Mouse (Mus musculus) inflammation-experienced regulatory T-cells, adult 6 months (primary cell): ENCODE data around the gene Lrrc10. TPM values are rescaled to one million over a fixed set of nuclear protein-coding genes. Genes with fewer than 3 reads are reported as not detected.
"Not testable (repeated sequence)": the region's sequence is repeated elsewhere in the genome, so short reads cannot be mapped to it uniquely, and the experiment has no call there.

Source experiments
- ATAC-seq: one replicate; pipeline ENCODE4 v1.8.0; 2017
- polyA plus RNA-seq, 3 experiments: library from polyadenylated mRNA; unstranded; fragments of 100-300 nt; shearing (Covaris generic); gene quantifications; one replicate each; pipeline ENCODE4 v1.2.1; 2017

Lrrc10 gene
- not detected for polyA plus RNA-seq

DNA sequence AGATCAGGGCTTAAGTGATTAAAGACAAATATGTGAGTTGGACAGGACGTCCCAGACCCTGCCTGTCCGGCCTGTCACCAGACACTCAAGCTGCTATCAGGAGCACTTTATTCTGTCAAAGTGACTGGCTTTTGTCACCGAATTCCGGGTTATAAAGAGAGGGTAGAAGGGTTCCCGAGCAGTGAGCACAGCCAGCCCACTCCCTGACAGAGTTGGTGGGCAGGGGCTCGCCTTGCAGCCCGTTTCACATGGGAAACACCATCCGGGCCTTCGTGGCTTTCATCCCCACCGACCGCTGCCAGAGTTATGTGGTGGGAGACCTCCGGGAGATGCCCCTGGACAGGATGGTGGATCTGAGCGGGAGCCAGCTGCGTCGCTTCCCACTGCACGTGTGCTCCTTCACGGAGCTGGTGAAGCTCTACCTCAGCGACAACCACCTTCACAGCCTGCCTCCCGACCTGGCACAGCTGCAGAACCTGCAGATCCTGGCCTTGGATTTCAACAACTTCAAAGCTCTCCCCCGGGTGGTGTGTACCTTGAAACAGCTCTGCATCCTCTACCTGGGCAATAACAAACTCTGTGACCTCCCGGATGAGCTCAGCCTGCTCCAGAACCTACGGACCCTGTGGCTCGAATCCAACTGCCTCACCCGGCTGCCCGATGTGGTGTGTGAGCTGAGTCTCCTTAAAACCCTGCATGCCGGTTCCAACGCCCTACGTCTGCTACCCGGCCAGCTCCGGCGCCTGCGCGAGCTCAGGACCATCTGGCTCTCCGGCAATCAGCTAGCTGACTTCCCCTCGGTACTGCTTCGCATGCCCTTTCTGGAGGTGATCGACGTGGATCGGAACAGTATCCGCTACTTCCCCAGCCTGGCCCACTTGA, at the start of gene Lrrc10:
TSS of gene Lrrc10 (plus strand) at position 167 of the 882 bp plus-strand sequence.
- no peak for ATAC-seq

DNA sequence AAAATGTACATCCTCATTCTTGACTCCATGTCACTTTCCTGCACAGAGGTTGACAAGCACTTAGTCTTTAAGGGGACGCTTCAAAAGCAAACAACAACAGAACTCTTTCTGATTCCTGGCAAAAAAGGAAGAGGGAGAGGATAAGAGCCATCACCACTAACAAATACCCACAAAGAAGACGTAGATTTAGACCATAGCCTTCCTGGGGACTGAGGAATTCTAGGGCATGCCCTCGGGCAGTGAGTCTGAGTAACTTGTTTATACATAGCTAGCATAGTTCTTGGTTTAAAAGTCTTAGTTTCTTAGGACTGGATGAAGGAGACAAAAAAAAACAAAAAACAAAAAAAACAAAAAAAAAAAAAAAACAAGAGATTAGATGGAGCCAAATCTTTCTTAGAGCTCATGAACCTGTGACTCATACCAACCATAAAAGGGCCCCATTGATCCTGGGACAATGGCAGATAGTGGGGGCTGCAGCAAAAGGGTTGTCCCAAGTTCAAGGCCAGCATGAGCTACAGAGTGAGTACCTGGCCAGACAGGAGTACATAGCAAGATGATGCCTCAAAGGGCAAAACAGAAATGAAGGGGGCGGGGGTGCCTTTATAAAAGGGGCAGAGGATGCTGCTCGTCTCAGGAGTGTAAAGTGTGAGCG, 49.4 kb upstream of the Lrrc10 start:
- ATAC-seq: no peak

DNA sequence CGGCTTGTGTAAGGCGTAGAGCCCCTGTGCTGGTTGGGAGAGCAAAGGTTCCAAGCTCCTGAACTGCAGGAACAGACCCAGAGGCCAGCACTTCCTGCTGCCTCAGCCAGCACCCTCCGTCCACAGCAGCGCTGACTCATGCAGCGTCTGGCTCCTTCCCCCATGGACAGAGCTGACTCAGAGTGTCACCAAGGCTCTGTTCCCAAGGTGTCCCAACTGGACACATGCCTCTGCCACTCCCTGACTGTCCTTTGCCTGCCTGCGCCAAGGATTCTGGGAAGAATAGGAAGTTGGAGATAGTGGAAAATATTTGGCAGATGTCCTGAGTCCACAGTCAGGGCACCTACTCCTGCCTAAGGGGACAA, 48.9 kb upstream of the Lrrc10 start:
- ATAC-seq: no peak

DNA sequence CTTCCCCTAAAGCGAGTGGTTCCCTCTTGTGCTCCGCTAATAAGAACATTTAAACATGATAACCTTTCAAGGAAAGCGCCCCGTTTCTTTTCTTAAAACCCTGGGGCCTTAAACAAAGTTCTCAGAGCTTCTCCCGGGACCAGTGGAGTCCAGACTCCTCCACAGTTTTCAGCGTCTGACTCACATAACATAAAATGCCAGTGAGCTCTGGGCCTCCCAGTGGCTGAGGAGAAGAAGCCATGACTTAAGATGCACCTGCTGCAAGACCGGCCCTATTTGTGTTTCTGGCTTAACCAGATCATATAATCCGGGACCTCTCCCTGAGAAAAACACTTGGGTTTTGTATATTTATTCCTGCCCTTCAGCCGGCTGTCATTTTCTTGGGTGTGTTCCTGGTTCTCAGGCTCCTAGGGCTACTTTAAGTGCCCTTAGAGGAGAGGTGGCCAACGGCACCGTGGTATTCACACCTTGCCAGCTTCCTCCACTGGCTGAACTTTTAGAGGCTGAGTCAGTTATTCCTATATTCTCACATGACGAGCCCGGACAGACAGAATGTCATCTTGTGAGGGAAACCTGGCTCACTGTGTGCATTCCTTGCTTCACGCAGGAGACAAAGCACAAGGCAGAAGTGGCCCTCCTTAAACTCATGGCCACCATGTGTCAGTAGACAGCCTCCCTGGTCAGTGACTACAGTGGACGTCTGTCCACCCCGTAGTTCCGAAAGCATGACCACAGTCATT, 46.3 kb upstream of the Lrrc10 start:
- ATAC-seq: no peak

DNA sequence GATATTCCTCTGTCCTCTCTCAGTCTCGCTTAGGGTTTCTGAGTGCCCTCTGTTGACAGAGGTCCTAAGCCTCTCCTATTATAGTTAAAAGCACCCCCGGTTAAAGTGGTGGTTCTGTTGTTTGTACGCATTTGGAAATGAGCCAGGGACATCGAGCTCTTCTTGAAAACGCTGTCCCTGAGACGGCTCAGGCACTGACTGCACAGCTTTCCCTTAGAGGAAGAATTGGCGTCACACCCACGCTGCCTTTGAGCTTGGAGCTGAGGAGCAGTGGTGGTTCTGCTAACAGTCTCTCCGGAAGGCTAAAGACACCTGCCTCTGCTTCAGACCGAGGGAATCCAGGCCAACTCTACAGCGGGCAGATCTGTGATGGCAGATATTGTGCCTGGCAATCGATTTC, 44.2 kb upstream of the Lrrc10 start:
- no peak for ATAC-seq

DNA sequence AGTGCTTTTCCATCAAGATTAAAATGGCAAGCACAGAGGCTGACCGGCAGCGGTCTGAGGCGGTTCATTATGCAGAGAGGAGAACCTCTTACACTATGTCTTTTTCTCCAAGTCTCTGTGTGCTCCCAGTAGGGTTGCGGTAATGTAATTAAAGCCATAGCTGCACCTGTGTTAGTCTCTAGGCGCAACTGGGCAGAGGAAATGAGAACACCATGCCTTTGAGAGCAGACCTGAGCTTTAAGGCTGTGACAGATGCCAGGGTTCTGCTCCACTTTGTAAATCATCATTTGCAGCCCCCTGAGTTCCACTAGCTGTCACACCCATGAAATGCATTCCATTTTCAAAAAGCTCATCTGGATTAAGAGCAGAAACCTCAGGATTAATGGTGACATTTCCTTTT, 40.4 kb upstream of the Lrrc10 start:
- no peak for ATAC-seq

DNA sequence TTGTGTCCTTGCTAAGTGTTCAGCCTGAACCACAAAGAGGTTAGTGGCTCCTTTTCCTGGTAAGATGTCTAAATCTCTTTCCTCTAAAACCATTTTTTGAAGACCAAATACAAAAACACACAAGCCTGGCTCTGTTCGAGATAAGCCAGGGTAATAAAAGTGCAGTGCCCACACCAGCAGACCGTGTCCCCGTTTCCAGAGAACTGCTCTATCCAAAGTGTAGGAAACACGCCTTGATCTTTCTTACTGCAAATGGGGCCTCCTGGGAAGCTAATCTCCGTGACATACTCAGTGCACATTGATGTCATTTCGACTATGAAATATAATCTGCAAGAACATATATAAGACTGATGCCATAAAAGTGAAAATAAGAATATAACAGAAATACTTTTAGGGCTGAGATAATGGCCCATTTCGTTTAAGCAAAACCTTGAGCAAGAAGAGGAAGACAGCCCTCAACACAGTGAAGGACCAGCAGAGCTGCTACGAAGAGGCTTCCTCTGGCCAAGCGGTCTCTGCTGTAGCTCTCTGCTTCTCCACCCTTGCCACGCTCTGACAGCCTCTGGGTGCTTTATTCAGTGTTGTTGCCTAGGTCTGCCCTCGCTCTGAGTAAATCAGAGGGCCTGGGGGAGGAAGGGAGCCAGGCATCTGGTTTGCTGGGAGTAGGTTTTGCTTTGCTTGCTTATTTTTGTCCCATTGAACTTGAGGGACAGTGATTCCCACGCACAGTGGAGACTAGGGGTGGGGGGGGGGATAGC, 39.3 kb upstream of the Lrrc10 start:
- no peak for ATAC-seq

DNA sequence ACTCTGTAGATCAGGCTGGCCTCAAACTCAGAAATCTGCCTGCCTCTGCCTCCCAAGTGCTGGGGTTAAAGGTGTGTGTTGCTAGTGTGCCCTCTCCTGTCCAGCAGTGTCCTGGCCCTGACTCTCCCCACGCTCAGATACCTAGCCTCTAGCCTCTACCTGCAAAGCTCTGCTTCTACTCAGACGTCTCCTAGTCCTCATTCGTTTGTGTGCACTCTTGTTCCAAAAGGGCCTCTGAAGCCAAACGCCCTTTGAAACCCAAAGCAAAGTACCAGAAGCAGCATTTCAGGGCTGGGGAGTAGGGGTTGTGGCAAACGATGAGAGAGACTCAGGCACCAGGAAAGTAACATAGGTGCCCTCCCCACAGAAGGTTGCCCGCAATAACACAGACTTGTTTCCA, 35.5 kb upstream of the Lrrc10 start:
- no peak for ATAC-seq

DNA sequence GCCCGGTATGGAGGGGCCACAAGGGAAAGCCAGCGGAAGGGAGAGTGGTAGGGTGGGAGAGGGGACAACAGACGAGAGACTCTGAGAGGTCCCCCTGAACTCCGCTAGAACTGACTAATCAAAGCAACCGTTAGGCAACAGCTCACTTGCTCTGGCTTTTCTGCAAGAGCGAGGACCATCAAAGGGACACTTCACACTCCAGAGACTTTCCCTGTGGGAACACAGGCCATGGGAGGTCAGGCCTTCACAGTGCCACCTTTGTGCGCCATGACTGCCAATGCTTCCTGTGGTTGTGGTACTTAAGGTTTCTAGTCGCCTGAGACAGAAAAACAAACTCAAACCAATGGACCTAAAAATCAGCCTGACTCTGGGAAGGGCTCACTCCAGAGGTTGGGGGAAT, 34.1 kb upstream of the Lrrc10 start:
- no peak for ATAC-seq

DNA sequence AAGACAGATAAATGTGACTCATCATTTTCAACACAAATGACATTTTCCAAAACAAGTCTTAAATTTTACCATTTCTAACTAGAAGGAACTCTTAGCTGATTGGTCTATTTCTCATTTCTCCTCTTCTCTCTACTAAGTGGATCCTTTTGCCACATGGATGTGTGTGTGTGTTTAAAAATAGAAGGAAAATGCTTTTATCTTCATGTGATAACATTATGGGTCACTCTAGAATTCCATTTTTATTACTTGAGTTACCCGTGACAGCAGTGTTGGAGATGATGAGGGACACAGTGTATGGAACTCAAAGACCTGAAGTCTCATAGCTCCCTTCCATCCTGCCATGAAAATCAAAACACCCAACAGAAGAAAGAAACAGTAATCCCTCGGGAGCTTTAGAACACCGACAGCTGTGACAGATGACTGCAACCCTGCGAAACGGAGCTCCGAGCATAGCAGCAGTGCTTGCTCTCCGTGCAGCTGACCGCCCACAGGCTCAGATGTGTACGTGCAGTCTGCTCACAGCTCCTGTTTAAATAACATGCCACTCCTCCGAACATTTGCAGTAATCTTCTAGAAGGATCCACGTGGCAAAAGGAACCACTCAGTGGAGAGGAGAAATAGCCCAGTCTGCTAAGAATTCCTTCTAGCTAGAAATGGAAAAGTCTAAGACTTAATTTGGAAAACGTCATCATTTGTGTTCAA, 31.3 kb upstream of the Lrrc10 start:
- no peak for ATAC-seq

DNA sequence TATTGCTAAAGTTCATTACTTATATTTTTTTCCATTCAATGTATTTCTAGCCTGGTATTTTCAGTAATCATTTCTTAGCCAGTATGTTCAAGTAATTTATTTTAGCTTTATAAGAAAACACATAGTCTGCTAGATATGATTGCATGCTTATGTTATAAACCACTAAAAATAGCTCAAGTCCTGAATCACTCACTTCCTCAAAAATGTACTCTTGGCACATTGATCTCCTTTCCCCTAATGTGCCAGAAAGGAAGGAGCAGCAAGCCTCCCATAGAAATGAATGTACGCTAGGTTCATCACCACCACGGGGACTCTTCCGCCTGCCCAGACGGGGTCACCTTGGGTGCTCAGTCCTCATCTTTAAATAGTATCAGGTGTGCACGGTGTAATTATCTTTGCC, 30.6 kb upstream of the Lrrc10 start:
- no peak for ATAC-seq

DNA sequence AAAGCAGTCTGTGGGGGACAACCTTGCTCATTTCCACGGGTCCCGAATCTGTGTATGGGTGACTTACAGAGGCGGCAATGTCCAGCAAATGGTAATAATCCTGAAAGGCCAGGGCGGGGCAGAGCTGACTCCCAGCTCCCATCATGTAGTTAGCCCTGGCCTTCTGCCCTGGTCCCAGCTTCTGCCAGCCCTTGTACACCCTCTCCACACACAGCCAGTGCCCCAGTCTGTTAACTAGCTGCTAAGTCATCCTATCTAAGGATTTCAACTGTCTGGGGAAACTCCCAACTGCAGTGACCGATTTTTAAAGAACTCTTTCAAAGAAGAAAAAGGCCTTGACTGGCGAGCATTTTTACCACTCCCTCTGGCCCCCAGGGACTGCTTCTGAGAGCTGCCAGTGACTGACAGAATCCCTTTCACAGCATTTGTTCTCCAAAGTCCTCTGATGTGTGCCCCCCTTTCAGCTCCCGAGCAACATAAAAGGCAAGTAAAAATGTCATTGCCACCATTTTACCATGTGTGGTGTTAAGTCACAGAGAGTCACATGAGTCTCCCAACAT, 26.8 kb upstream of the Lrrc10 start:
- no peak for ATAC-seq

DNA sequence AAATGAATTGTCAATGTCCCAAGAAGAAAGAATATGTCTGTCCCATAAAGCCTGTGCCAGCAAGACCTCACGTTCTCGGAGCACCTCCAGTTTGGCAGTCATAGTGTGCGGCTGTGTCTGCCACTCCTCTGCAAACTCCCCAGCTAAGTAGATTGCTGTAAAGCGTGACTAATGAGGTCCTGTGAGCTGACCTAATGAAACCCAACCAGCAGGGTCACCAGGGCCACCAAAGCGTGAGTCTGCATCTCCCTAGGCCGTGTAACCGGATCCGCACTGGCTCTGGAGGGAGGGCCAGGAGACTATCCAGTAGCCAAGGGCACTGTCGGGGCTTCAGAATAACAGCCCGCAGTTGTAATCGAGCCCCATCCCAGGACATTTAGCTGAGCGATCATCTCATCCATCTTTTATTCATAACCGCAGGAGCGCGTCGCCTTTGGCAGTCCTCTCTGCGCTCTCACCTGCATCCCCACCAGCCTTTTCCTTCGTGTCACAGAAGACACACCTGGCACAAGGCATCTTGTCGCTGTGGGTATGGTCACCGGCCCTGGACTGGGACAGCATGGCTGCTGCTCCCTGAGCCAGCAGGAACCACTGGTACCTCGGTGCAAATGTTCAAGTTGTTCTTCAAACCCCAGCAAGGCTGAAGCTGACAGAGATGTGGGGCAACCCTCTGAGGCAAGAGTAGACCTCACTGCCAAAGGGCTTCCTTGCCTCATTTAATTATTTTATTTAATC, 24.0 kb upstream of the Lrrc10 start:
- ATAC-seq: no peak

DNA sequence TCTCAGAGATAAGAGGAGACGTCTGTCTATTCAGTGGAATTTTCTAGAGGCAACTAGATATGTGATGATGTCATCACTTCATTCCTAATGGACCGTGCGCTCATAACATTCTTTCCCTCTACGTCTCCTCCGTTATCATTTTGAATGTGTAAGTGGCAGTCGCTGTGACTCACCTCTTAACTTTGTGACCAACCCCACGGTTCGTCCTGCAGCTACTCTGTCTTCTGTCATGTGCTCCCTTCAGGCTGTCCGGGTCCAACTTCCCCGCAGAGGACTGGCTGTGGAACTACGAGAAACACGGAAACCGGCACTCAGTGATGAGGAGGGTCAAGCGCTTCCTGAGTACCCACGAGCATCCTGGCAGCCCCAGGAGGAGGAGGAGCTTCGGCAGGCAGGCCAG, 21.4 kb upstream of the Lrrc10 start:
- no peak for ATAC-seq

DNA sequence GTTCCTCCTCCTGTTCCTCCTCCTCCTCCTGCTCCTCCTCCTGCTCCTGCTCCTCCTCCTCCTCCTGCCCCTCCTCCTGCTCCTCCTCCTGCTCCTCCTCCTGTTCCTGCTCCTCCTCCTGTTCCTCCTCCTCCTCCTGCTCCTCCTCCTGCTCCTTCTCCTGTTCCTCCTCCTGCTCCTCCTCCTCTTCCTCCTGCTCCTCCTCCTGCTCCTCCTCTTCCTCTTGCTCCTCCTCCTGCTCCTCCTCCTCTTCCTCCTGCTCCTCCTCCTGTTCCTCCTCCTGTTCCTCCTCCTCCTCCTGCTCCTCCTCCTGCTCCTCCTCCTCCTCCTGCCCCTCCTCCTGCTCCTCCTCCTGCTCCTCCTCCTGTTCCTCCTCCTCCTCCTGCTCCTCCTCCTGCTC, 19.4 kb upstream of the Lrrc10 start:
- ATAC-seq: not testable (repeated sequence)

DNA sequence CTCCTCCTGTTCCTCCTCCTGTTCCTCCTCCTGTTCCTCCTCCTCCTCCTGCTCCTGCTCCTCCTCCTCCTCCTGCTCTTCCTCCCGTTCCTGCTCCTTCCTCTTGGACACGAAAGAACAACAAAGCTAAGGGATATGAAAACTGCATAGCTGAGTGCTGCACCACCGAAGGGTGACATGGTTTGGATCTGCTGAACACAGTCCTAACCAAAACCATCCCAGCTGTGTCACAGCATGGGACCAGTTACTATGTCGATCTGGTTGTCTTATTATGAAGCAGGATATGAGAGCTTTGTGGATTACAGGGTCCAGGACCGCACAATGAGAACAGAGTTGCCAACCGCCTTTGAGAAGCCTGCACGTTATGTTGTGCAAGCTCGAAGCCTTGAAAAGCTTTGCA, 19.0 kb upstream of the Lrrc10 start:
- no peak for ATAC-seq

DNA sequence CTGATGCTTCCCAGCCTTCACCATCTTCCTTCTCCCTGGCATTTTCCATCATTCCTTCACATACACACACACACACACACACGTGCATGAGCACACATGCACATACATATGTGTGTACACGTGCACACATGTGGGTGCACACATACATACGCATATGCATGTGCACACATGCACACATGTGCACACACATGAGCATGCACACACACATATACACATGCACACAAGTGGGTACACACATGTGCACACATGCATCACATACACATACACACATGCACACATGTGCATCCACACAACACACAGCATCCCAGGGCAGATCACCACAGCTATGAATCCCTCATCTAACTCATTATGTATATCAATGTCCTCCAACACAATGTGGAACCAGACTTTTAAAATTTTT, 14.0 kb upstream of the Lrrc10 start:
- ATAC-seq: no peak

DNA sequence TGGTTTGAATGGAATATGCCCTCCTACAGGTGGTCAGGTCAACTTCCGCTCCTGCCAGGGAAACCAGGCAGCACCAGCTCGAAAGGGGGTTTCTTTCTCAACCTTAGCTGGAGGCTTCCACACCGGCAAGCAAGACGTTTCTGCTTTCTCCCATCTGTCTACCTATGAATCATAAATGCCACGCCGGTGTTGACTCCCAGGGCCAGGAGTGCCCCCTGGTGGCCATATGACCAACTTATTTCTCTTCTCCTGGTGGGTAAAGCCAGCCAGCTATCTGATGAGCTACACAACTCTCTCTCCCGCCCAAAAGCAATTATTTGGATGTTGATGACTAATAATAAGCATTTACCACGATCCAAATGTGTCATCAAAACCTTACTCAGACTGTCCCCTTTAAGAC, 11.4 kb upstream of the Lrrc10 start:
- ATAC-seq: peak; percentile 64

DNA sequence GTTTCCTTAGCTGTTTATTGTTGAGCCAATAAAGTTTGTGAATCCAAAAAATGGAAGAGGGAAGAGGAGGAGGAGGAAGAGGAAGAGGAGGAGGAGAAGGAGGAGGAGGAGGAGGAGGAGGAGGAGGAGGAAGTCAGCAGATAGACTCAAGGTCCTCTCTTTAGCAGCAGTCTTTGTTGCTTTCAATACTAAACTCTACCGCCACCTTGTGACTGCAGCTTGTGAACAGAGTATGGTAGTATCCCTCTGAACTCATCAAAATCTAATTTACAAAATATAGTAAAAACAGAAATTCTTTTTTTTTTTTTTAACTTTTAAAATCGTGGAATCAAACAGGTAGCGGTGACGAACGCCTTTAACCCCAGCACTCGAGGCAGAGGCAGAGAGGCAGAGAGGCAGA, 4.8 kb upstream of the Lrrc10 start:
- ATAC-seq: no peak

DNA sequence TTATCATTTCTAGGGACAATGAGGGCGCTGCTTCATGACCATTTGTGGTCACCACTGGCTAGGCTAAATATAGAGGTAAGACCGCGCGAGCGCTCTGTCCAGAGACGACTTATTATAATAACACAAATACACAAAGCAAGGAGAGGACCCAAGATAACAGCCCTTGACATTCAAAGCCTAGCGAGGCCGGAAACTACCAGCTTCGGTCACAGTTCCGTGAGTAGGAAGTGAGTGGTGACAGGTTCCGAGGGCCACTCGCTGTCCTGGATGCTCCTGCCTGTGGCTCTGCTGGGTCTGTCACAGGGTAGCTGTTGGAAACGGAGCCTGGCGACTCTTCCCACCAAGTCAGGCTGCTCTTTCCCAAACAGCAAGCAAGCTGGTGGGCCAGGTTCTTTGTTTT, 2.8 kb upstream of the Lrrc10 start:
- ATAC-seq: no peak

DNA sequence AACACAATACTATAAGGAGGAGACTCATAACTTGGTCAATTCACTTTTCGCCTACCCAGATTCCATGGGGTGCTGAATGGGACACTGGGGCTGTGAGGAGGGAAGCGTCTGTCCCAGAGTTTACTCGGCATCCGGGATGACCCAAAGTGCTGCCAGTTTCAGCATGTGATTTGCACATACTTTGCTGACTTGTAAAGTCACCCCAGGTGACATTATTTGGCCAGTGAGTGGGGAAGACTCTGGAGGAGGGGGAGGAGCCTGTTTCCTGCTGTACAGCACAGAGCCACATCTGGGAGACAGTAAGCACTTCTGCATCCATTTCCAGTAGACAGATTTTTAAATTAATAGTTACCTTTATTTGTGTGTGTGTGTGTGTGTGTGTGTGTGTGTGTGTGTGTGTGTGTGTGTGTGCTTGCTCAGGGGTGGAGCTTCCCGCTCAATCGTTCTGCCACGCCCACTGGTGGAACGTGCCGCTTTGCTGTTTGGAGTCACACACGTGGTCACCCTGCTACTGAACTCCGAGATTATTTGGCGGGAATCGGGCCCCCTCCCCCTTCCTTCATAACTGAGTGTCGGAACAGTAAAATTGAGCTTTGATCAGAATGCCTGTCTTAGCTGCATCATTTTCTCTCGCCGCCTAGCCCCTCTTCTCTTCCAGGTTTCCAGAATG, 1.5 kb upstream of the Lrrc10 start:
- ATAC-seq: not testable (repeated sequence)
